Mouse (Mus musculus): ENCODE results near the gene Clcn1.

Gene Clcn1

GRCm38 (mm10) chr6:42286448-42286847 lies at the start of gene Clcn1:
Gene Clcn1 (plus strand): TSS chr6:42286685.
- DNase-seq: no peak

- DNase-seq: no peak
Observed at GRCm38 (mm10) chr6:42237276-42237805, 49.1 kb upstream of the Clcn1 start.

DNA sequence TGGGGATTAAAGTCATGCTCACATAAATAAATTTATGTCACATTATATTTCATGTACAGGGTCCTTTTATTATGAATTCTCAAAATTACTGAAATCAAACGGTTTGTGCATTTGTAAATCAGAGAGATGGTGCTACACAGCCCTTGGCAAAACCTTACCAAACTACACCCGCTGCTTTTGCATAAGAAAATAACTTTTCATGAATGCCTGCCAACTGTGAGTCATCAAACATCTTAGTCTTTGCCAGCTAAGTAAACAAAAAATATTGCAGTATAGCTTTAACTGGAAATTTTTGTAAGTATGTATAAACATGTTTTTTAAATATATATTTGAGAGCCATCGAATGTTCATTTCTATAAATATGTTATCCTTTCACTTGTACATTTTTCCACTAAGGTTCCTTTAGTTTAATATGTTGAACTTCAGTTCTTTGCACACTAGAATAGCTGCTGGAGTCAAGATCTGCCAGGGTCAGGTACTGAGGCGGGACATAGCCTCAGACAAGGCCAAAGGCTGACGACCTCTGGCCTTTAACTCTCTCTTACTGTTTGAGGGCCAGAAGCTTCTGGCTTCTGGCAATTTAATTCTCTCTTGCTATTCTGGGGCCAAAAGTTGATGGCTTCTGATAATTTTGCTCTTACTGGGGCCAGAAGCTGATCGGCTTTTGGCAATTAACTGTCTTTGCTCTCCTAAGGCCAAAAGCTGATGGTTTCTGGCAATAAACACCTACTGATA lies 45.0 kb upstream of the Clcn1 start:
- no peak for DNase-seq

GRCm38 (mm10) chr6:42245711-42246353 lies 40.7 kb upstream of the Clcn1 start, which contains the start of gene Gstk1:
Gene Gstk1 (plus strand): TSS chr6:42245935.
- DNase-seq: peak; percentile 75

DNA sequence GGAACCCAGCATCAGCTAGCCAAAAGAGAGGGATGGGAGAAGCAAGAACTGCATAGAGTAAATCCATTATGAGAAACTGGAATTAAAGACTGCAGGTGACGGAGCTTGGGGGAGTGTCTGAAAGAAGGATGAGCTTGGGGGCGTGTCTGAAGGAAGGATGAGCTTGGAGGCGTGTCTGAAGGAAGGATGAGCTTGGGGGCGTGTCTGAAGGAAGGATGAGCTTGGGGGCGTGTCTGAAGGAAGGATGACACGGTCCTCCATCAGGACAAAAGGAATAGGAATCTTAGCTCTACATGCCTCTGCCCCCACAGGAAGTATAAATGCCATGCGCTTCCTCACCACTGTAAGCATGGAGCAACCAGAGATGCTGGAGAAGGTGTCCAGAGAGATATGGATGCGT lies 39.3 kb upstream of the Clcn1 start:
- no peak for DNase-seq

GRCm38 (mm10) chr6:42247981-42248380 lies 38.5 kb upstream of the Clcn1 start:
- no peak for DNase-seq

- no peak for DNase-seq
Observed at GRCm38 (mm10) chr6:42251791-42252190, 34.7 kb upstream of the Clcn1 start.

DNA sequence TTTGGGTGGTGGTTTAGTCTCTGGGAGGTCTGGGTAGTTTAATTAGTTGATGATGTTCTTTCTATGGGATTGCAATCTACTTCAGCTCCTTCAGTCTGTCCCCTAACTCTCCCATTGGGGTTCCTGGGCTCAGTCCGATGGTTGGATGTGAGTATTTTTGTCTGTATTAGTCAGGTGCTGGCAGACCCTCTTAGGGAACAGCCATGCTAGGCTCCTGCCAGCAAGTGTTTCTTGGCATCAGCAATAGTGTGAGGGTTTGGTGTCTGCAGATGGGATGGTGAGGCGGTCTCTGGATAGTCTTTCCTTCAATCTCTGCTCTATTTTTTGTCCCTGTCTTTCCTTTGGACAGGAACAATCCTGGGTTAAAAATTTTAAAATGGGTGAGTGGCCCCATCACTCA lies 33.4 kb upstream of the Clcn1 start:
- DNase-seq: no peak

- no peak for DNase-seq
Observed at GRCm38 (mm10) chr6:42257303-42257863, 29.1 kb upstream of the Clcn1 start.

DNA sequence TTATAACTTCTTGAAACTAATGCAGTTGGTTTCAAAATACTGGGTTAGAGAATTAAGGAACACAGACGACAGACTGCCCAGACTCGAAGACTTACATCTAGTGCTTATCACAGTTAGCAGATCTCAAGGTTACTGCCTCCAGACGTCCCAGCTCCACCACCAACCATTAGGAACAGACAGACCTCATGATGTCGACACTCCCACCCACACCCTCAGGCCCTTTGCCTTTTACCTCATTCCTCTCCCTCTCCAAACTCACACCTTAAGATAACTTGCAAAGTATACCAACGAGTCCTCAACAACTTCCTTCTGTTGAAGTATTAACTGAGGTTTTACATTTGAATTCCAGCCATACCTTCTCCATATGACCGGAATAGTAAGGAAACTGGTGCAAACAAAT lies 26.1 kb upstream of the Clcn1 start:
- DNase-seq: no peak

DNA sequence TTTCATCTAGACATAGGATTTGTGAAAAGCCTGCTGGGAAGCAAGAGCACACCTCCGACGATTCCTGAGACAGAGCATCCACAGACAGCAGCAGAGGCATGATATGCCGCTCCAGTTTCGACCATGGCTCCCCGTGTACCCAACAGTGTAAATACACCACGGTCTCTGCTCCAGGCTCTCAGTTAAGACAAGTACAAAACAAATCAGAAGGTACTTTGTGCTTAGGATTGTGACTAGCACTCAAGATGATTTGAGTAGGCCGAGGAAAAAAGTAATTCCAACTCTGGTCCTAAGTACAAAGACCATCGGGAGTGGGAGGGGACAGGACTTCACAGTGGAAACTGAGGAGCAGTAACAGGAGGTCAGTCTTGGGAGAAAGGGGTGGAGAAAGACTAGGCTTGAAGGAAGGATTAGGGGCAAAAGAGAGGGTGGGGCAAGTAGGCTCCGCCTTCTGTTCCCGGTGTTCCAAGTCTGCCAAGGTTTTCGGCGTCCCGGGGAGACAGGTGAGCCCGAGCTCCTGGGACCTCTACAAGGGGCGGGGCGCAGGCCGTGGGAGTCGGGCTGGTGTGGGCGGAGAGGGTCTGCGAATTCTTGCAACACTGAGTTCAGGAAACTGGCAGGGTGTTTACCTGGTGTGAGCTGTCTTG lies 24.8 kb upstream of the Clcn1 start, which contains the start of gene Tmem139:
Gene Tmem139 (plus strand): TSS at position 447 of the 647 bp plus-strand sequence.
- DNase-seq: no peak

DNA sequence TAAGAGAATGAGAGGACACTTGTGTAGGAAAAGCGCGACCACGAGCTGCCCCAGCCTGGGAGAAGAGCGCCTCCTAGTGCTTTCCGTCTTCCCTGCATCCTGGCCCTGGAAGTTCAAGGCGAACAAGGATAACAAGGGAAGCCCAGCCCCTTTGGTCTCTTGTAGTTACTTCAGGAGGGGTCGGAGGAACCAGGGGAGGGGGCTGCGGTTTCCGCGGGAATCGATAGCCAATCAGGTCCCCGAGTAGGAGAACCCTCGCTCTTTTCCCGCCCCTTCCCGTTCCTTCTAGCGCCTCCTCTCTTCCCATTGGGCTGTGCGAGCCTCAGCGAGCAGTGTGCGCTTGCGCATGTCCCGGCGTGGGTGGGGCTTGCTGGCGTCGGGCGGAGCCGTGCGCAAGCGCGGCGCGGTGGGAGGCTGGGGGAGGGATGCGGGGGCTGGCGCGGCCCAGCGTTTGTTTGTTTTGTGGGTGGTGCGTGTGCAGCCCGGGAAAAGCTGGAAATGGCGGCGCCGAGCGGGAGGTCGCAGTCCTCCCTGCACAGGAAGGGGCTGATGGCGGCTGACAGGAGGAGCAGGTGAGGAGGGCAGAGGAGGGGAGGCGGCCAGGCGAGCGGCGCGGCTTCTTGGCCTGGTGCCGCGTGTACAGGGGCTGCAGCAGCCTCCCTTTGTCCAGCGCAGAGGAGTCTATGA lies 21.7 kb upstream of the Clcn1 start, which contains the start of gene Casp2:
Gene Casp2 (plus strand): TSS at position 360 of the 687 bp plus-strand sequence.
- DNase-seq: peak; percentile 99

DNA sequence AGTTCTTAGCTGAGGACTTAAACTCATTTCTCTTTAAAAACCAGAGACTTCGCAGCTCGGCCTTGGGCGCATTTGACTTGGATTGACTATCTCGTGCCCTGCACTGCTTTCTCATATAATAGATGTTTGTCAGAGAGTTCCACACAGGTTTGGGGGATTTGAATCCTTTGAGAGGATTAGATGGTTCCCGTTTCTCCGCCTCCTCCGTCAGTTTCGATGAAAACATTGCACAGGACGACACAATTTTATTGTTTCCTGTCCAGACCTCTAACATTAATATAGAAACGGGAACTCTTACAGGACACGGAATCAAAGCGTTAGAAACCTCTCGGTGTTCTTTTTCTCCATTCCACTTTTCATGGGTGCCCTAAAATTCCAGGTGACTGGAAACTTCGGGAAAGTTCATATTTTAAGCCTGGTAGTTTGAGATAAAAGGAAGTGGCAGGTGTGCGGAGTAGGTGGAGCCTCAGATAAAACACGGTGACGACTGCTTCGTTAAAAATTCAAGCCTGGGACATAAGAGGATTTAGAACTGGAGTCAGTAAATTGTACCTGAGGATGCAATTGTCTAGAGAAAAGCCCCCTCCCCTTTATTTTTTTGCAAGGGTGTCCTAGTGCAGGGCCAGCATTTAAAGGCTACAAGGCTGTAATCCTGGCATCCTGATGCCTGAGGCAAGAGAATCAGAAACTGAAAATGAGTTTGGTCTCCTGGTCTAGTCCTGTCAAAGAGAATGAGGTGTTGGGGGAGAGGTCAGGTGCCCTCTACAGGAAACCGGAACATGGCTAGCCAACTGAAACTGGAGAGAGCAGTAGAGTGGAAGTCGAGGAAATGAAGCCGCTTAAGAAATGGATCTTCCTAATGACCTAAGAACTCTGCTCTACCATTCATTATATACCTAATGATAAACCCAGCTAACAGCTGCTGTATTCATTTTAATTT lies 20.8 kb upstream of the Clcn1 start:
- DNase-seq: no peak

DNA sequence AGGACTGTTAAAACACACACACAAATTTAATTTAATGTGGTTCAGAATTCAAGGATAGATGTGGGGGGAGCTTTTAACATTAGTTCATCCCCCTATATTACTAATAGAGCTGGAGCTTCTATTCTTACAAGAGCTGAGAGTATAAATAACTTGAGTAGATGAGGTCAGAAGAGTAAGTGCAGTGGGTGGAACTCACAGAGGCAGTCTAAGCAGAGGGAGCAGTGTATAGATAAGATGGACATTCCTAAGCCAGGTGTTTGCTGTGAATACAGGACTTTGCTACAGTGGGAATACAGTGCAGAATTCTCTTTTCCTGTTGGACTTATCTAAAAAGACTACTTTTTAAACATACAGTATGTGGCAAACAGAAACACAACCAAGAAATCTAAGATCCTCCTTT lies 15.7 kb upstream of the Clcn1 start:
- no peak for DNase-seq

DNA sequence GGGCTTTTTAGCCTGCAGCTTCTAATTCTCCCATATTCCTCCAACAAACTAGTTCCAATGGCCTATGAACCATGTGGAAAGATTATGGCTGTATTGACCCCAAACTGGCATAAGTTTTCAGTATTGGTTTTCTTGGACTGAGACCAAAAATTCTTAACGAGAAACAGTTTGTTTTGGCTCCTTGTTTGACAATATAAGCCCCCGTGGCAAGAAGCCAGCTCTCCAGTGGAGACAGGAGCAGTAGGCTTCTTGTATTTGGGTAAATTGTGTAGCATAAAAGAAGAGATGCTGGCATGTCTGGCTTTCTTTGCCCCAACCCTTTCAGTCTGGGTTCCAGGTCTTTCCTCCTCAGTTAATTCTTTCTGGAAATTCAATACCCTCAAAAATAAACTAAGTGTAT lies 10.3 kb upstream of the Clcn1 start:
- DNase-seq: no peak

GRCm38 (mm10) chr6:42282865-42283528 lies 3.5 kb upstream of the Clcn1 start:
- DNase-seq: no peak

- no peak for DNase-seq
Observed at GRCm38 (mm10) chr6:42287562-42287961, 1.1 kb downstream of the Clcn1 start.

DNA sequence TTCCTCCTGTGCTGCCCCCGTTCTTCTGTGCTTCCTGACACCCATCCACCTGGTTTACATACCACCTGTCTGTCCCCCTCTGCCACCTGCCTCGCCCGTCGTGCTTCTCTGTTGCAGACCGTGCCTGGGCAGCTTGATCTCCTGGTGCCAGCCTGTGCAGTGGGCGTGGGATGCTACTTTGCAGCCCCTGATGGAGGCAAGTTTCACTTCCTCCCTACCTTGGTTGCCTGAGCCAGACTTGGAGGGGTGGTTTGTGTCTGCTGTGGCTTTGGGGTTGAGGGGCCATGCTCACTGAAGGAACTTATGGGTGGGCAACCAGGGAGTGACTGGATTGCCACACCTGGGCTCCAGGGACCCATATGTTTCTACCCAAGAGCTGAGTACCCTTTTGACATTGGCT lies 6.8 kb downstream of the Clcn1 start:
- DNase-seq: no peak

DNA sequence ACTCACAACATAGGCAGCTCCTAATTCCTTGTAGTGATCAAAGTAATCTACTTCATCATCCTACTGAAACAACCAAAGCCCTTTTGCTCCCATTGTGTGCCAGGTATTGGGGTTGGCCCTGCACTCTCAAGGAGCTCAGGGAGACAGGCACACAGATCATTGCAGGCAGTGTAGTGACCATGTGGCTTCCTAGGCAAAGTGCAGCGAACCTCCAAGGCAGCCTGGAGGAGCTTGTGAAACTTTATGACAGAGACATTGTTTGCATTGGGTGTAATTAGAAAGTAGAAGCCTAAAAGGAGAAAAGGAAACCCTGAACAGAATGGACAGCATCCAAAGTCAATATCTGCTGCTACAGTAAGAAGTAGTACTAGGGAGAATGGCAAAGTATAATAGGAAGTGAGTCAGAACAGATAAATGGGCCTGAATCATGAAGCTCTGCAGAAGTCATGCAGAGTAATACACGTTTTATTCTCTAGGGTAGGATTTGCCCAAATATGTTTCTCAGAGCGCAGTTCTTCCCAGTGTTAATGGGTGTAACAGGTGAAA lies 9.1 kb downstream of the Clcn1 start:
- no peak for DNase-seq

DNA sequence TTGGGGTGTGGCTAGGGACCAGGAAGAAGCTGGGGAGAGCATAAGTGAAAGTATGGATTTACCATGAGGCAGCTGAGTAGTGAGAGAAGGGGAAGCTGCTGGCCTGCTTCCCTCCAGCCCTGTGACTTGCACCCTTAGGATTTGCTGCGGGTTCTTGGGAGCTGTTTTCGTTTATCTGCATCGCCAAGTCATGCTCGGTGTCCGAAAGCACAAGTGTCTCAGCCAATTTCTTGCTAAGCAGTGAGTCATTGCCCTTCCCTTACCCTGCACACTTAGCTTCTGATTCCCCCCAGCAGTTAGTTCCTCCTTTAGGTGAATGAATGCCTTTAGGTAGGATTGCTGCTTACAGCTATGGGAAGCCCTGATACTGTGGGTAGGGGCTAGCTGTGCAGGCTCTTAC lies 12.9 kb downstream of the Clcn1 start:
- DNase-seq: no peak
